Mouse (Mus musculus) forebrain, embryonic 16.5 days (tissue): Measurements from ENCODE around the gene Olfr648. TPM values are rescaled to one million over a fixed set of nuclear protein-coding genes. Genes with fewer than 3 reads are reported as not detected.

Source experiments
- ATAC-seq: fragments of 200-750 bp; cut with Nextera tagmentation; 2 replicates; pipeline ENCODE4 v1.8.0; 2017; ENCODE audit warnings: mild to moderate bottlenecking, moderate library complexity
- H3K27ac ChIP-seq: fragments of 300-500 bp; sonication (generic); 2 replicates; pipeline ENCODE4 v1.5.1; 2014; ENCODE audit warnings: low read length, control low read depth
- H3K27me3 ChIP-seq: fragments of 300-500 bp; sonication (generic); replicated peaks from 2 replicates; pipeline ENCODE4 v1.6.1; 2014; ENCODE audit warnings: low read length; ENCODE audit not compliant: control insufficient read depth, insufficient read depth
- H3K36me3 ChIP-seq: fragments of 300-500 bp; sonication (generic); 2 replicates; pipeline ENCODE4 v1.6.1; 2014; ENCODE audit not compliant: control insufficient read depth, insufficient read depth
- H3K4me1 ChIP-seq: fragments of 300-500 bp; sonication (generic); replicated peaks from 2 replicates; pipeline ENCODE4 v1.6.1; 2014; ENCODE audit warnings: low read length; ENCODE audit not compliant: control insufficient read depth, insufficient read depth
- H3K4me2 ChIP-seq: fragments of 300-500 bp; sonication (generic); 2 replicates; pipeline ENCODE4 v1.6.1; 2014; ENCODE audit warnings: mild to moderate bottlenecking, low read length, control low read depth
- H3K4me3 ChIP-seq: fragments of 300-500 bp; sonication (generic); replicated peaks from 2 replicates; pipeline ENCODE4 v1.5.1; 2014; ENCODE audit warnings: mild to moderate bottlenecking, low read length, control low read depth
- H3K9ac ChIP-seq: fragments of 300-500 bp; sonication (generic); replicated peaks from 2 replicates; pipeline ENCODE4 v1.6.1; 2014; ENCODE audit warnings: low read depth, low read length, control low read depth
- H3K9me3 ChIP-seq: fragments of 300-500 bp; sonication (generic); 2 replicates; pipeline ENCODE4 v1.6.1; 2016; ENCODE audit warnings: low read length; ENCODE audit not compliant: control insufficient read depth
- WGBS: fragments of 180-500 bp; shearing (Covaris S2); extraction: QIAGEN DNeasy Blood & Tissue Kit; methylation state at CpG from one replicate; pipeline ENCODE4 v1.1.7; 2014; 5-methylcytosine and 5-hydroxymethylcytosine counted together
- polyA plus RNA-seq: library from polyadenylated mRNA; unstranded; fragments of >200 nt; fragmentation: Nextera tagmentation; extraction: Ambion mirVana; gene quantifications from 2 replicates; pipeline ENCODE4 v1.2.1, GENCODE M21; 2015

Gene Olfr648
- polyA plus RNA-seq, 1 experiment from 2014 or later: 0.81 TPM

- H3K9ac ChIP-seq: no peak overlapping the region
- ATAC-seq: no peak
- no peaks in the 10 kb centered on the region for H3K36me3 ChIP-seq
- no peaks in the 10 kb centered on the region for H3K4me1 ChIP-seq
- no peak overlapping the region for H3K4me2 ChIP-seq
- WGBS: 87% methylated on average over 1 of the region's 1 CpGs
- H3K9me3 ChIP-seq: no peaks in the 10 kb centered on the region
- no peaks in the 10 kb centered on the region for H3K27me3 ChIP-seq
- H3K4me3 ChIP-seq: no peak overlapping the region
- H3K27ac ChIP-seq: no peak overlapping the region
Observed at GRCm38 (mm10) chr7:104179074-104179473, 4.1 kb downstream of the Olfr648 start.

- no peak for ATAC-seq
- H3K9me3 ChIP-seq: no peaks in the 10 kb centered on the region
- H3K27ac ChIP-seq: no peak overlapping the region
- no peak overlapping the region for H3K4me3 ChIP-seq
- no peak overlapping the region for H3K9ac ChIP-seq
- no peak overlapping the region for H3K4me2 ChIP-seq
- no peaks in the 10 kb centered on the region for H3K27me3 ChIP-seq
- no peaks in the 10 kb centered on the region for H3K36me3 ChIP-seq
- no peaks in the 10 kb centered on the region for H3K4me1 ChIP-seq
- WGBS: 59% methylated on average over 5 of the region's 5 CpGs
Observed at GRCm38 (mm10) chr7:104178422-104179054, 4.7 kb downstream of the Olfr648 start.

GRCm38 (mm10) chr7:104175085-104175484 lies 8.1 kb downstream of the Olfr648 start:
- no peaks in the 10 kb centered on the region for H3K27me3 ChIP-seq
- ATAC-seq: no peak
- WGBS: 28% methylated on average over 1 of the region's 1 CpGs

DNA sequence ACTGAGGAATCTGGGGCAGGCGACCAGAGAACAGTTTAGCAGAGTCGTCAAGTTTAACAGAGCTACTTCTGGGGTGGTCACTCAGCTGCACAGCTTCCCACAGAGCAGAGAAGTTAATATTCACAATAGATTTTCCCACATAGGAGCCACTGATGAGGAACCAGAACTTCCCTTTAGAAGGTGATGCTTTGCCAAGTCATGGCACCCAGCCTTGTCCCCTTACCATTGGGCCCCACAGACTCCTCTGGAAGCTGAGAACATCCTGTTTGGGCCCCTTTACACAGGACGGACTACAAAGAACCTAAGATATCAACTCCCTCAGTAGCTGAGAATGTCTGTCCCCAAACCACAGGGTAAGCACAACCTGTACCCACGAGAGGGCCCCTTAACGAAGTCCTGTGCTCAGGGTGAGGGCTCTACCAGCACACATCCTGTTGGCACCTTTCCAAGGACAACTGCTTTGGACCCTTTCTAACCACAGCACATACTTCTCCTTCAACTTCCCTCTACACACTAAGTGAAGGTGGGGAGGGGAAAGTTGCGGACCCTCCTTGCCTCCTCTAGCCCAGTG lies 13.5 kb downstream of the Olfr648 start:
- Histone ChIP-seq H3K27me3 (no peaks in the 10 kb centered on the region), H3K9me3 (no peaks in the 10 kb centered on the region), H3K4me3 (no peak overlapping the region), H3K27ac (no peak overlapping the region), H3K36me3 (no peaks in the 10 kb centered on the region), H3K9ac (no peak overlapping the region), H3K4me2 (no peak overlapping the region), H3K4me1 (no peaks in the 10 kb centered on the region)
- WGBS: 72% methylated on average over 6 of the region's 6 CpGs
- no peak for ATAC-seq

More at GRCm38 (mm10) chr7:104175085-104175484, 8.1 kb downstream of the Olfr648 start:
- H3K4me2 ChIP-seq: no peak overlapping the region
- H3K4me1 ChIP-seq: no peaks in the 10 kb centered on the region
- no peak overlapping the region for H3K9ac ChIP-seq
- no peak overlapping the region for H3K4me3 ChIP-seq
- no peaks in the 10 kb centered on the region for H3K9me3 ChIP-seq
- H3K27ac ChIP-seq: no peak overlapping the region
- no peaks in the 10 kb centered on the region for H3K36me3 ChIP-seq

DNA sequence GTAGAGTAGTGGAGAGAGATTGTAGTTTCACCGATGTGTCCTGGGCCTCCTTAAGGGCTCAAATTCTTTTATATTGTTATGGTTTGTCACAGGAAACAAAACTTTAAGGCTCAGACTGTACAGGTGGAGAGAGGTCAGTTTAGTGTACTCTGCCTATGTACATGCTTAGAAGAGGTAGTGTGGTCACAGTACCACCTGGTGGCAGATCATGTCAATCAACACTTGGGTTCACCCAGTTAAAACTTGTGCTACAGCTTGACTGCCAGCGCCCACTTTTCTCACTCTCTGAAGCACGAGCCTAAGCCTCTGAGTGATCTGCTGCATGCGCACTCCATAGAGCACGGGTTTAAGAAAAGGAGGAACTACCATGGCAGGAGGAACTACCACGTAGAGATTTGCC lies 16.1 kb downstream of the Olfr648 start:
- Histone ChIP-seq H3K27ac (no peak overlapping the region), H3K4me3 (no peak overlapping the region), H3K4me1 (no peaks in the 10 kb centered on the region), H3K9ac (no peak overlapping the region), H3K27me3 (no peaks in the 10 kb centered on the region), H3K4me2 (no peak overlapping the region), H3K9me3 (no peaks in the 10 kb centered on the region), H3K36me3 (no peaks in the 10 kb centered on the region)
- WGBS: 80% methylated on average over 6 of the region's 6 CpGs
- no peak for ATAC-seq

DNA sequence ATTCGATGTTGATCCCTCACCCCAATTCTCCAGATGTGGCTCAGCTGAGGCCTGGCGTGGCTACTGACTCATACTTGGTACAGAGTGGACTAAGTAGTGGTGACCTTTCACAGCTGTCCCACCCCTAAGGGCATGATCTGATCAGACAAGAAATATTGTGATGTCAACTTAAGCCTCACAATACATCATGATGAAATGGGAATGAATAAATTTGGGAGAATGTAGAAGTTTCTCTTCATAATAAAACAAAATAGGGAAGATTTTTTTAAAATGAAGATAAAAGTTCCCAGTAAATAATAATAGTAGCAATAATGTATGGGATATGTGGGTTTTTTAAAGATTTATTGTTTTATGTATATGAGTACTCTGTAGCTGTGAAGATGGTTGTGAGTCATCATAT lies 32.7 kb downstream of the Olfr648 start, which contains the start of gene Ubqlnl:
Ubqlnl (minus strand) TSS at position 101 of the 400 bp plus-strand sequence.
- Histone ChIP-seq H3K27me3 (no peaks in the 10 kb centered on the region), H3K9me3 (no peaks in the 10 kb centered on the region), H3K4me1 (no peaks in the 10 kb centered on the region), H3K9ac (no peak within 1 kb of the TSS), H3K36me3 (no peaks in the 10 kb centered on the region), H3K4me3 (no peak within 1 kb of the TSS), H3K4me2 (no peak within 1 kb of the TSS), H3K27ac (no peak within 1 kb of the TSS)
- ATAC-seq: no peak
- 88% methylated on average over 2 of the region's 2 CpGs for WGBS

- no peak for ATAC-seq
- H3K27ac ChIP-seq: no peak within 1 kb of the TSS
- H3K4me3 ChIP-seq: no peak within 1 kb of the TSS
- WGBS: 72% methylated on average over 3 of the region's 3 CpGs
- no peak within 1 kb of the TSS for H3K9ac ChIP-seq
- no peaks in the 10 kb centered on the region for H3K27me3 ChIP-seq
- H3K9me3 ChIP-seq: no peaks in the 10 kb centered on the region
- H3K4me1 ChIP-seq: no peaks in the 10 kb centered on the region
- no peak within 1 kb of the TSS for H3K4me2 ChIP-seq
- H3K36me3 ChIP-seq: no peaks in the 10 kb centered on the region
Observed at GRCm38 (mm10) chr7:104143179-104143578, 40.0 kb downstream of the Olfr648 start, which contains the start of gene Ubqln3. Gene Ubqln3 (minus strand): TSS chr7:104143279.

- no peaks in the 10 kb centered on the region for H3K27me3 ChIP-seq
- no peaks in the 10 kb centered on the region for H3K9me3 ChIP-seq
- WGBS: 86% methylated on average over 5 of the region's 5 CpGs
- no peak within 1 kb of the TSS for H3K4me3 ChIP-seq
- H3K27ac ChIP-seq: no peak within 1 kb of the TSS
- no peaks in the 10 kb centered on the region for H3K36me3 ChIP-seq
- no peak for ATAC-seq
- H3K4me2 ChIP-seq: no peak within 1 kb of the TSS
- H3K9ac ChIP-seq: no peak within 1 kb of the TSS
- H3K4me1 ChIP-seq: no peaks in the 10 kb centered on the region
Observed at GRCm38 (mm10) chr7:104137305-104137704, 45.9 kb downstream of the Olfr648 start, which contains the start of gene Olfr643. Gene Olfr643 (minus strand): TSS chr7:104137405.

DNA sequence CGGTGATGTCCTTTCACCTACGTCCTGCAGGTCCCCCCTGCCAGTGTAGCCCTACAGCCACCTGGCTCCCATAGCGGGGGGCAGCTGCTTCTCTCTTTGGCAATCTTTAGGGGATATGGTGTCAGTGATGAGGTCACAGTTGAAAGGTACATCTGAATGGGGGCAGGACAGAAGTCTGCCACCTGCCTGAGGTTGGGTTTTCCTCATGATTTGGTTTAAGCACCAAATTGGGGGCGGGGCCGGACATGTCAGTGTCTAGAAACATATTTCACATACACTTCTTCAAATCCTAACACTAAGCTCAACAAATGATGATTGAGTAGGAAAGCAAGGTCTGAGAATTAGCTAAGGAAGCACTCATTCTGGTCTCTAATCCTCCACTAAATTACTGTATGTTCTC lies 53.5 kb downstream of the Olfr648 start, which contains the start of gene Ubqln5:
Ubqln5 (minus strand) TSS at position 101 of the 400 bp plus-strand sequence.
- H3K9me3 ChIP-seq: no peaks in the 10 kb centered on the region
- no peaks in the 10 kb centered on the region for H3K36me3 ChIP-seq
- no peak within 1 kb of the TSS for H3K9ac ChIP-seq
- H3K4me3 ChIP-seq: no peak within 1 kb of the TSS
- no peak within 1 kb of the TSS for H3K4me2 ChIP-seq
- WGBS: 89% methylated on average over 5 of the region's 5 CpGs
- H3K27me3 ChIP-seq: no peaks in the 10 kb centered on the region
- H3K27ac ChIP-seq: no peak within 1 kb of the TSS
- ATAC-seq: no peak
- no peaks in the 10 kb centered on the region for H3K4me1 ChIP-seq
